Mouse (Mus musculus): Measurements from ENCODE around the gene Shisal2a.

DNA sequence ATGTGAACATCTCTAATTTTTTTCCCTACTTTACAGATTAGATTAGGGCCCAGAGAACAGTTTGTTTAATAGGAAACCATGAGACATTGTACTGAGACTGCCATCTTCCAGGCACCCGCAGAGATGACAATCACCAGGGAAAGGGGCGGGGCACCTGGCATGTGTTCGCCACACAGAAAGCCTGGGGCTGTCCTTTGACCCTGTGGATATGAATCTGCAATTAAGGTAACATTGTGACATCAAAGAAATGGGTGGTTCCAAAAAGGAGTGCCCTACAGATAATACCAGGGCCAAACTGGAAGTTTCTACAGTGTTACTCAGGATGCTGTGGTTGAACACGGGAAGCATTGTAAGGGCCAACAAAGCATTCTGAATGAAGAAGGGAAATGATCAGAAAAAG is 12.7 kb downstream of the Shisal2a start:
- TF ChIP-seq POLR2A (IDR thresholded peaks at IDR 0.05; ENCODE audit: low read depth, low read length) (no peak), CTCF (IDR thresholded peaks at IDR 0.05; ENCODE audit: borderline replicate concordance, insufficient read depth, low read length) (no peak)
